ENCODE assay signal across 8 mouse cellular contexts in genomic region chr4:76450351-76451018, GRCm38 (mm10).
A peak's percentile ranks its signal among the peaks of the same experiment; 100 is the strongest.
DNase-seq lines count a peak whose midpoint lies in the region; ATAC-seq and TF ChIP-seq lines count a peak whose summit lies in the region.

No protein-coding gene starts in this region.

- WGBS in heart, embryonic 16.5 days: under 1% methylated on average over 28 of the region's 34 CpGs

- H3K4me1 ChIP-seq in E14TG2a.4 (replicated peaks; ENCODE audit: low read depth, low read length): peaks cover 13% of the 10 kb centered on the region
- H3K4me1 ChIP-seq in embryonic fibroblast, embryonic 13.5 days (ENCODE audit: control insufficient read depth, insufficient read depth, low read length): 0 out of 2 replicates have a peak, but pooled peaks cover 2% of the 10 kb centered on the region
- peaks cover 8% of the 10 kb centered on the region for H3K4me1 ChIP-seq in heart, embryonic 16.5 days (ENCODE audit: control insufficient read depth, insufficient read depth, low read length)

- no peak for TF ChIP-seq CTCF in E14TG2a.4 (conservative IDR thresholded peaks at IDR 0.05; ENCODE audit: low read length)
- no peak for TF ChIP-seq CTCF in brain, embryonic 14.5 days (IDR thresholded peaks at IDR 0.05; ENCODE audit: borderline replicate concordance, extremely low read depth, insufficient read depth, insufficient read length)
- no peak for TF ChIP-seq CTCF in embryonic fibroblast, embryonic 13.5 days (IDR thresholded peaks at IDR 0.05; ENCODE audit: borderline replicate concordance, insufficient read depth, low read length)

- peak overlapping the region; percentile 81 for H3K4me3 ChIP-seq in E14TG2a.4 (replicated peaks; ENCODE audit: low read length)
- peak overlapping the region; percentile 91 for H3K4me3 ChIP-seq in embryonic fibroblast, embryonic 13.5 days (ENCODE audit: insufficient read depth, low read length)
- peak overlapping the region; percentile 88 for H3K4me3 ChIP-seq in heart, embryonic 16.5 days (ENCODE audit: low read length)

- peak; percentile 96 for DNase-seq in brain, embryonic 14.5 days (ENCODE audit: low read depth)
- peak; percentile 47 to 48 for DNase-seq in layer of hippocampus, postnatal 36 days
- DNase-seq in lung, postnatal 25 days (ENCODE audit: low spot score): peak; percentile 31
- peak; percentile 44 for DNase-seq in right cerebral cortex, postnatal 14 days

- ATAC-seq in heart, embryonic 16.5 days (replicated peaks; ENCODE audit: extremely low read depth, insufficient read depth, low FRiP score): peak; percentile 76
- no peak for ATAC-seq in activated CD4-positive, CD25-positive, alpha-beta regulatory T cell, adult 4 months

- H3K36me3 ChIP-seq in E14TG2a.4 (ENCODE audit: insufficient read depth, low read length): no peaks in the 10 kb centered on the region
- no peaks in the 10 kb centered on the region for H3K36me3 ChIP-seq in heart, embryonic 16.5 days (ENCODE audit: control insufficient read depth, insufficient read depth)

- peak overlapping the region; percentile 74 for H3K4me2 ChIP-seq in heart, embryonic 16.5 days (ENCODE audit: low read depth, low read length)

- no peaks in the 10 kb centered on the region for H3K9me3 ChIP-seq in E14TG2a.4 (ENCODE audit: low read length)
- no peaks in the 10 kb centered on the region for H3K9me3 ChIP-seq in heart, embryonic 16.5 days (replicated peaks; ENCODE audit: control insufficient read depth, low read length)

- H3K27ac ChIP-seq in embryonic fibroblast, embryonic 13.5 days (ENCODE audit: insufficient read depth, low read length): no peak overlapping the region
- H3K27ac ChIP-seq in heart, embryonic 16.5 days (ENCODE audit: low read length): peak overlapping the region; percentile 95

- peak overlapping the region; percentile 90 for H3K9ac ChIP-seq in heart, embryonic 16.5 days (ENCODE audit: low read length)

- TF ChIP-seq POLR2A in brain, embryonic 14.5 days (IDR thresholded peaks at IDR 0.05; ENCODE audit: borderline replicate concordance, extremely low read depth, insufficient read depth, insufficient read length, poor library complexity, severe bottlenecking): peak; percentile 6; the same call in 1 of the 2 replicates
- TF ChIP-seq POLR2A in embryonic fibroblast, embryonic 13.5 days (IDR thresholded peaks at IDR 0.05; ENCODE audit: low read depth, low read length): no peak

- H3K27me3 ChIP-seq in E14TG2a.4 (ENCODE audit: insufficient read depth, low read length): peaks cover 34% of the 10 kb centered on the region
- no peaks in the 10 kb centered on the region for H3K27me3 ChIP-seq in heart, embryonic 16.5 days (ENCODE audit: control insufficient read depth, insufficient read depth, low read length)

Comparison
In these comparisons a context has a peak if more than half of its experiments do, and no peak if none do; other contexts are left out.
1. DNase-seq: peak in every context shown above with its lines; median percentile 96 in brain, embryonic 14.5 days; 48 in layer of hippocampus, postnatal 36 days; 44 in right cerebral cortex, postnatal 14 days; 31 in lung, postnatal 25 days.